Mouse (Mus musculus) layer of hippocampus, postnatal 14 days (tissue): Measurements from ENCODE around the gene Ptprr. TPM values are rescaled to one million over a fixed set of nuclear protein-coding genes. Genes with fewer than 3 reads are reported as not detected.
A peak's percentile ranks its signal among the peaks of the same experiment; 100 is the strongest.

Source experiments
- DNase-seq, 2 experiments: peaks; one replicate each; pipeline ENCODE4 v3.0.0; 2021 to 2022; ENCODE audit warnings: low spot score in 2 of 2, mixed read lengths in 1 of 2
- total RNA-seq, 2 experiments: library from RNA; stranded (reverse); gene quantifications; 2 replicates each; pipeline ENCODE4 v1.2.3; 2021

Gene Ptprr
- total RNA-seq, 2 experiments from 2014 or later = 22.2 to 23.2 TPM

GRCm38 (mm10) chr10:116115881-116116677 is 98.1 kb downstream of the Ptprr start:
- no peak for DNase-seq

DNA sequence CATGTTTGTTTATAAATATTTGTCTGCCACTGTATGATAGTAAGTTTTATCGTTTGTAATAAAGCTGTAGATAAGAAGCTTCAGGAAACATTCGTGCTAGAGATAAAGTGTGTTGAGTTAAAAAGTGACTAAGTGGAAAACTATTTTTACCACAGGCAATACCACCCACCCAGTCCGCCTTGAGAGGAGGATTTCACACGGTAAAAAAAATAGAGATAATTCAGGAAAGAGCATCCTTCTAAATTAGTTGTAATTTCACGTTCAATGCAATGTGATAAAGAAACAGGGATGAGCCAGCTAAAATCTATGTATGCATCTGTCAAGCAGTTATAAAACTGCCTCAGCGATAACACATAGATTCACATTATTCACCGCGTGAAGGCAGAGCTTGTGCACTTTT is 99.0 kb downstream of the Ptprr start:
- peak in 1 of 2 experiments; percentile 12 for DNase-seq

DNA sequence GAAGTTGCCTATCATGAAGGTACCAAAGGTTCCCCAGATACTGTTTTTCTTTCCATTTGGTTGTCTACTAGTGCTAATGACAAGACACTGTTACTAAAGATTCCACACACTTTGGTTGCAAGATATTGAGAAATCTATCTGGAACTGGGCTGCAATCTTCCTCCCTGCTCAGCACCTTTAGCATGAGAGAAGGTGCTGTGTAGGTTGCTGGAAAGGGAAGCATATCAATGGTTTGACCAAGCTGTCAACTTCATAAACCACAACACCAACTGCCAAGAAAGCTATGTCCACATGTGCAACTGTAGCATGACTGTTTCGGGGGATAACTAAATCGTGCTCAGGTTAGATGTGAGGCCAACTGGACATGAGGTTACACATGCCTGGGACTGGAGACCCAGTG is 103.5 kb downstream of the Ptprr start:
- no peak for DNase-seq

- no peak for DNase-seq
These were observed 105.8 kb downstream of the Ptprr start for GRCm38 (mm10) chr10:116123808-116124207.

DNA sequence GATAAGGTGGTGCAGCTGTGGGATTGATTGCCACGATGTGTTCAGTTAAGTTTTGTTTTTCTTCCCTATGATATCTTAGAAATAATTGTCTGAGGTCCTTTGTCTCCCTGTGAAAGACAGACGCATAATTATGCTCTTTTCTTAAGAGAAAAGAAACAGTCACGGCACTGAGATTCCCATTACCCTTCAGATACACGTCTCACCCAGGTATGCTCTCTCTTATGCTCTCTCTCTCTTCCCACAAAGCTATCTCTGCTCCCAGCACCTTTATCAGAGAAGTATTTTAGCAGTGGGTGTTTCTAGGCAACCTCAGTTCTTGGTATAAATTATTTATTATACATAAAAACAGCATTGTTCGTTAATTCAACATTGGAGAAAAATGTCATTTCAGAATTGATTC is 107.4 kb downstream of the Ptprr start:
- no peak for DNase-seq

DNA sequence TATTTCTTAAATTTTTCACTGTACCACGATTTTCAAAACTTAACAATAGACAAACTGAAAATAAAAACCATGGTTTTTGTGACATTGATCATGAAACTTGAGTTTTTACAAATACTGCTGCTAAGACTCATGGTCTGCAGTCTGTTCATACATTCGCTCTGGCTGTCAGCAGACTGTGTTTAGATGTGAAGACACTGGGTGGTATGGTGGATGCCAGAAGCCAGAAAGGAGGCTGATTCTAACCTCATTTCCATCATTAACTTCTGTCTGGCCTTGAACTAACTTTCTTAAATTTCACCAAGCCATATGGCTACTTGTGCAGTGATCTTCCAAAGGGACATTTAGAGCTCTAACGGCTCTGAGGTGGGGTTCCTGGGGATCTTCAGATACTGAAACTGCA is 112.4 kb downstream of the Ptprr start:
- DNase-seq = peak in 1 of 2 experiments; percentile 10

GRCm38 (mm10) chr10:116131223-116131622 is 113.2 kb downstream of the Ptprr start:
- no peak for DNase-seq

DNA sequence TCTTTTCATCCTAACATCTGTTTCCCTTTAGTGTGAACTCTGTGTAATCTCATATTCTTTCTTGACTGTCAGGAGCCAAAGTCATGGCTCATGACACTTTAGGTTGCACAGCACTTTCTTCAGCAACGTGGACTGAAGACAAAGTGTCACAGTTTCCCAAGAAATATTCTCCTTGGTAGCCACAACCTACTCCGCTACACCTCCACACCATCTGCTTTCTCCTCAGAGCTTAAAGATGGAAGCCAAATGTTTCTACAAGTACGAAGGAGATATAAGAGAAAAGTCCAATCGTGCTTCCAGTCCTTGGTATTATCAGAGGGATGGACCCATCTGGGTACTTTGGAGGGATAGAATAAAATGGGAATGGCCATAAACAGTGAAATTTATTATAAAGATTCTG is 114.2 kb downstream of the Ptprr start:
- DNase-seq = no peak

DNA sequence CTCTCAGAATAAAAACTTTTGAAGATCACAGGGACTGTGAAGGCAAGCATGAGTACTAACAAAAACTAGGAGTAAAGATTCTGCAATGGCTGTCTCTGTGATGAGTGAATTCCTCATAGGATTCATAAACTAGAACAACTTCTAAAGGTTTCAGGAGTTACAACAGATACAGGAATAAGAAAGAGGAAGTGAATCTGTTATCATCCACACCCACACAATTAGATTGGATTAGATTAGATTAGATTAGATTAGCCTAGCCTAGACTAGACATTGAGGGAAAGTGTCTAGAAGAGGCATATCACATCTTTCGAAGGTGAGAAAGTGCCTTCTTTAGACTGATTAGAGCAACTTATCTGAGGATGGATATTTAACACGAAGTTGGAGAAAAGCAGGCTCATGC is 117.2 kb downstream of the Ptprr start:
- DNase-seq = no peak

DNA sequence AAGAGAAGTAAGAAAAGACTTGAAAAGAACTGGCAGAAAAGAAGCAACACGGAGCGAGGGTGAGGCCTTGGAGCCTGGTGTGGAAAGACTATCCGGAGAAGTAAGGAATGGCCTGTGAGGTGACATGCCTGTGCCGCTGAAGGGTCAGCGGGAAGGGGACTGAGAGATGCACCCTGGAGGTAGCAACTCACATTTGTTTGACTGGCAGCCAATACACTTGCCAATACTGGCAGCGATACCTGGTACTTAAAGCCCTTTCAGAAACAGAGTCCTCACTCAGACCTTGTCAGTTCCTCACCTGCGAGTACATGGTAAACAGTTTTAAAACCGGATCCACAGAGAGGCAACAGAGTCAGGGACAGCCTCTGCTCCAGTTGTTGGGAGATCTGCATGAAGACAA is 122.2 kb downstream of the Ptprr start:
- DNase-seq = no peak

DNA sequence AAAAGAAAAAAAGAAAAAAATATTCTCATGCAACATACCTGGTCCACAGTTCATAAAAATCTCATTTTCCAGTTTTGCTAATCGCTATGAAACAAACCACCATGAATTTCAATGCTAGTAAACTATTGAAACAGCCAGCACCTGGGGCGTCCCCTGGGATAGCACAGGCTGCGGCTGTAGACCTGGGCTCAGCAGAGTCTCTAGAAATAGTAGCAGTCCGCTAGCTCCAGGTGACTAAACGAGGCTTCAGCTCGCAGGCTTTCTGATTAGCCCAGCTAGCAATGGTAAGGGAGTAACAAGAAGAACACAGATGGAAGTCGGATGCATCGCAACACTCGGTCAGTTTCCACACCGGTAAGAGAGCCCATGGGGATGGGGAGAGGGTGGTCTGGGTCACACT is 125.7 kb downstream of the Ptprr start:
- DNase-seq = no peak

- DNase-seq = no peak
These were observed 128.1 kb downstream of the Ptprr start for GRCm38 (mm10) chr10:116146091-116146490.

DNA sequence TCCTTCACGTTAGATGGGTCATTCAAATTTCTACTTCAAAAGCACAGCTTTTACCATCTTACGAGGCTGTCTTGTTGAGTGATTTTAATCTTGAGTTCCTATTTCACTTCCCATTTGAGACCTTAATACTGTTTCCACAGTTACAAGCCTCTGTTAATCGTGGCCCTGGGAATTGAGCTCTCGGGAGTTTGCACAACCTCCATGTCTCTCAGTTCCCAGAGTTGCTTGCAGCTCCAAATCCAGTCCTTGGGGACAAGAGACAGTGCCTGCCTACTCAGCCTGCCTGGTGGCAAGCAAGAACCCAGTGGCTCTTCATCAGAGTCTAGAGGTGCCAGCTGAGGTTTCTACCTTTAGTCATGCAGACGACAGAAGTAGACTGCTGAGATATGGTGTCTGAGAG is 136.7 kb downstream of the Ptprr start:
- DNase-seq = no peak

- no peak for DNase-seq
These were observed 138.7 kb downstream of the Ptprr start for GRCm38 (mm10) chr10:116156699-116157098.

DNA sequence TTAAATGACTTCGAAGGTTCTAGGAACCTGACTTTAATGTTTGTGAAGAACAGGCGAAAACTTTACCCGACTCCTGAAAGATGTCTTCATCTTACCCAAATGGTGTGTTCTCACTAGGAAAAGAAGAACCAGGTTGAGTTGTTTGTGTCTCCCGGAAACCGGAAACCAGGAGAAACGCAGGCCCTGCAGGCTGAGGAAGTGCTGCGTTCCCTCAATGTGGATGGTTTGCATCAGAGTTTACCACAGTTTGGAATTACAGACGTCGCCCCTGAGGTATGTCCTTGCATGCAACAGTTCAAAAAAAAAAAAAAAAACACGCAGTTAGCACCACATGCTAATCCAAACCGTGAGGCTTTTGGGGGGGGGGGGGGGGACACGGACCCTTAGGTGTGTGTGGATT is 144.3 kb downstream of the Ptprr start:
- DNase-seq = no peak

GRCm38 (mm10) chr10:116175324-116175883 is 157.4 kb downstream of the Ptprr start:
- DNase-seq = no peak

DNA sequence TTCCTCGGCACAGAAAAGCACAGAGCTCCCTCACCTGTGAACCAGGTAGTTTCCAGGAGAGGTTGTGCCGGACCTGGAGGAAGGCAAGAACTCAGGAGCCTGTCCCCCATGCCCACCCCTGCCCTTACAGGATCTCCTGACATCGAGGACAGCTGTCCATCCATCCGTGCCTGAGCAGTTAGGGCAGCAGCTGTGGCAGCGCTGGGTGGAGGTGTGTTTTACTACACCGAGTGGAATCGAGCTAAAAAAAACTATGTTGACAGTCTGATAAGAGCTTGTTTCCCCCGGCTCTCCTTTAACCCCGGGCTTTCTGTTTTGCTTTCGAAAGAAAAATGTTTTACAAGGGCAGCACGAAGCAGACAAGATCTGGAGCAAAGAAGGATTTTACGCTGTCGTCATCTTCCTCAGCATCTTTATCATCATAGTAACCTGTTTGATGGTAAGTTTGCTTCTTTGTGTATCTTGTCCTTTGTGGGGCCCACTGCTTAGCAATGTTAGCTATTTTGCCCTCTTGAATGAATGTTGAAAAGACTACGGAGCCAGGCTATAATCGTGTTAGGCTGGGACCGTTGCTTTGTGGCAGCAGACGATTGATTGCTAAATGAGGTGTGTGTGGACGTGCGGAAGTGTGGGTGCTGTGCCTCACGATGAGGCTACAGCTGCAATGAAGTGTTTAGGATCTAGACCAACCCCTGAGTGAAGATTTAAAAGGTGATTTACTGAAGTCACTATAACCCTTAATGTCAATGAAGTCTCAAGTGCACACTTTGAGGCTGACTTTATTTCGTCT is 159.6 kb downstream of the Ptprr start:
- DNase-seq = no peak

- DNase-seq = no peak
These were observed 163.2 kb downstream of the Ptprr start for GRCm38 (mm10) chr10:116181235-116181634.

DNA sequence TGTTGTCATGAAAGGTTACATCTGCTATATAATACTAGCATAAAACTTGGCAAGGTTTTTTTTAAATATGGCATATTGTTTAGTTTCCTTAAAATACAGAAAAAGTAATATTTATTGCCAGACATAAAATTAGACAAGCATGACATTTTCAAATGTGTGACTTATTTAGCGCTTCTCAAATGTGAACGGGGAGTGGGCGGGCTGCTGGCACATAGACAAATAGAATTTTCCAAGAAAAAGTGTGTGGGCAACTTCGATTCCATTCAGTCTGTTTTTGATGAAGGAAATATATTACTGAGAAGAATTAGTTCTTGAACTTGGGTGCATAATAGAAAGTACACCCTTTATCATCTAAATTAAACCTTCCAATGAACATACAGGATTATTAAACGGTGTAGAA is 164.2 kb downstream of the Ptprr start:
- DNase-seq = peak; percentile 45 to 63

DNA sequence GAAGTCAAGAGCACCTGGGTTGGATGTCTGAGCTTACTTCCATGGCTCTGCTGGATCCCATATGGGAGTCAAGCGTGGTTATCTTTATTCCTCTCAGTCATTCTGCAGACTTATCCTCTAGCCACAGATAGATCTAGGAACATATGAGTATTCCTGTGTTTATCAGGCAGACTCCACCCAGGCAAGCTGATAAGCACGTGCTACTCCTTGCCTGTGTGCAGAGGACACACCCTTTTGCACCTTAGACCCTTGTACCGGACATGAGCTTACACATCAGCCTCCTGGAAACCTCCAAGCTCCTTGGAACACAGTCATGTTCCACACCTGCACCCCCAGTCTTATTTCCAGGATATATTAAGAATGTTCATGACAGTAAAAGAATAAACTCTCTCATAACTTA is 165.2 kb downstream of the Ptprr start:
- DNase-seq = no peak

GRCm38 (mm10) chr10:116191724-116192123 is 173.7 kb downstream of the Ptprr start:
- no peak for DNase-seq

DNA sequence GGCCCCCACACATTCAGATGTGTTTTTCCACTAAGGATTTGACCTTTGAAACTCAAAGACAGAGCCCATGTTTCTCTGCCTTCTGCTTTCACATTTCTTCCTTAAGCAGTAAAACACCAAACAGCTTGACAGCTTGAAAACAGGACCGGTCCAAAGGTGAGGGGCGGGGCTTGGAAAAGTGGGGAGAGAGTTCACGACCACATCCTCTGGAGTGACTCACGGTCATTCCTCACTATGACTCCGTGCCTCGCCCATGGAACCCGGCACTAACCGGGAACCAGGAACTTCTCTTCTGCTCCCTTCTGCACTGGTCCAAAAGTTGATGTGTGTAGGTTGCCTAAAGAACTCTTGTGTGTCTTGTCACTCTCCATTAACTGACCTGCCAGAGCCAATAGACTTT is 174.3 kb downstream of the Ptprr start:
- no peak for DNase-seq
